In genomic region chr16:70395276-70395675, GRCm38 (mm10) we compare ENCODE assay signal across 13 mouse cellular contexts.
"Had no signal": no experiment of that assay in that cellular context is flagged by ENCODE, and none has a peak within 500 bp of the region (broad histone marks: within the 10 kb centered on the region; RNA-seq: fewer than 3 reads in every experiment).

No protein-coding gene starts in this region.

- DNase-seq: kidney, adult 8-10 months; kidney, postnatal 10 days; kidney, postnatal 36 days; layer of hippocampus, postnatal 36 days; liver, embryonic 13.5 days; lung, adult 2 months; lung, postnatal 14 days; lung, postnatal 4 days; midbrain, embryonic 14.5 days; retina, postnatal 1 day; right cerebral cortex, postnatal 25 days; spleen, adult 18-20 months; thymus, postnatal 36 days had no signal
